Mouse (Mus musculus): Measurements from ENCODE around the gene Rbm20. TPM values are rescaled to one million over a fixed set of nuclear protein-coding genes. Genes with fewer than 3 reads are reported as not detected.

Rbm20 gene
- polyA plus RNA-seq (2014; fragmentation: Illumina TruSeq; extraction: RNeasy Lipid Tissue Mini Kit (QIAGEN cat#74804); ENCODE audit: low read depth, low replicate concordance), result 1.5 TPM

GRCm38 (mm10) chr19:53676718-53677634, at the start of gene Rbm20:
Rbm20 (plus strand) TSS chr19:53677306.

GRCm38 (mm10) chr19:53892061-53892460, 215.0 kb downstream of the Rbm20 start, which contains the start of gene Pdcd4:
Pdcd4 (plus strand) TSS chr19:53892231.

Other genes with a start within 250 kb of the Rbm20 start
- 2.6 TPM for gene Dusp5, start 148.2 kb upstream of the Rbm20 start, polyA plus RNA-seq (2014; fragmentation: Illumina TruSeq; extraction: RNeasy Lipid Tissue Mini Kit (QIAGEN cat#74804); ENCODE audit: low read depth, low replicate concordance)
- 18.7 TPM for gene Nutf2-ps1, start 88.2 kb upstream of the Rbm20 start, polyA plus RNA-seq (2014; fragmentation: Illumina TruSeq; extraction: RNeasy Lipid Tissue Mini Kit (QIAGEN cat#74804); ENCODE audit: low read depth, low replicate concordance)
- 111 TPM for gene Smc3, start 76.9 kb upstream of the Rbm20 start, polyA plus RNA-seq (2014; fragmentation: Illumina TruSeq; extraction: RNeasy Lipid Tissue Mini Kit (QIAGEN cat#74804); ENCODE audit: low read depth, low replicate concordance)
- 373 TPM for gene Pdcd4, start 214.9 kb downstream of the Rbm20 start, polyA plus RNA-seq (2014; fragmentation: Illumina TruSeq; extraction: RNeasy Lipid Tissue Mini Kit (QIAGEN cat#74804); ENCODE audit: low read depth, low replicate concordance)

Data from sigmoid colon, adult 10 weeks (tissue).